Mouse (Mus musculus): Measurements from ENCODE around the gene Kxd1.

Gene Kxd1

GRCm38 (mm10) chr8:70467907-70468306 is 59.8 kb downstream of the Kxd1 start:
- no peak for DNase-seq (ENCODE audit: low spot score in 2 of 2)

- no peak for DNase-seq (ENCODE audit: low spot score in 2 of 2)
Measured at GRCm38 (mm10) chr8:70467229-70467725, 60.5 kb downstream of the Kxd1 start.

DNA sequence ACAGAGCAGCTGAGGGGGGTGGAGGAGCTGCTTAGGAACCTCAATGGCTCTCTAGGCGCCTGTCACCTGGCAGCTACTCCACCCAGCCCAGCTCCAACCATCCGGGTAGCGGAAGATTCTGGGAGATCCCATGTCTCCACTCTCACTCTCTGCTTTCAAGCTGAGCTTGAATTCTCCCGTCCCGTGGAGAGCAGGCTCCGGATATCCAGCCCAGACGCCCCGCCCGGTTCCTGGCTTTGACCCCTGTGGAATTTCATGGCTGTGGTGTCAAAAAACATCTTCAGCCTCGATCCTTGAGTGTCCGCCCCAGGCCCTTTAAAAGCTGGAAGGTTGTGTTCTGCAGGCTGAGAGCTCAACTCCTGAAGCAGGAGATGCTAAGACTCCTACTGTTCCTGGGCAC is 61.0 kb downstream of the Kxd1 start:
- DNase-seq (ENCODE audit: low spot score in 2 of 2), result no peak

GRCm38 (mm10) chr8:70466305-70466704 is 61.5 kb downstream of the Kxd1 start:
- DNase-seq (ENCODE audit: low spot score in 2 of 2), result no peak

- DNase-seq (ENCODE audit: low spot score in 2 of 2), result no peak
Measured at GRCm38 (mm10) chr8:70465701-70466100, 62.1 kb downstream of the Kxd1 start.

DNA sequence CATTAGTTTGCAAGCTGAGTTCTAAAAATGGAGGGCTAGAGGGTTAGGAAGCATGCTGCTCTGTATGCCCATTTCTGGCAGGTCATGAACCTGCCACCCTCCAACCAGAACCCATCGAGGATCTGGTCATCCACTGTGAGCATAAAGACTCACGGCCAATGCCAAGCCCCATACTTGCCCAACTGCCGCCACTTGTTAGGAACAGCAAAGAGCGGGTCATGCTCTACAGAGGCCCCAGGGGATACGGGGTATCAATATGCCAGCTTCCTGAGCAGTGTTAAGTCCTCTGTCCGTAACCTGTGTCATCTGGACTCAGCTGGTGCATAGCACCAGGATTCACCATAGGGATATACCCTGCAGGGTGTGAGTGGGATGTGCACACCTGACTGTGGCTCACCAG is 63.6 kb downstream of the Kxd1 start:
- no peak for DNase-seq (ENCODE audit: low spot score in 2 of 2)

- no peak for DNase-seq (ENCODE audit: low spot score in 2 of 2)
Measured at GRCm38 (mm10) chr8:70463306-70463705, 64.5 kb downstream of the Kxd1 start.

DNA sequence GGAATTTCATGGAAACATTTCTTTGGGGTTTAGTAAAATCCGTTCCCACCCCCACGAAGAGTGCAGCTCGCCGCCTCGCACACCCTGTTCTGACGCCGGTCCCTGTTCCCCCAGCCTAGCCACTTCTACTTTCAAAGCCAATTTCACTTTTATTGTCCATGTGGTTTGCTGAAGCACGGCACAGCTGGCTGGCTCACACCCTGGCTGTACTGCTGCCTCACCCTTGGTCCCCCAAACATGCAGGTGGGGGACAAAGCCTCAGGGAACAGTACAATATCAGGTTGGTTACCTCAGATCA is 65.3 kb downstream of the Kxd1 start:
- DNase-seq (ENCODE audit: low spot score in 2 of 2), result no peak

DNA sequence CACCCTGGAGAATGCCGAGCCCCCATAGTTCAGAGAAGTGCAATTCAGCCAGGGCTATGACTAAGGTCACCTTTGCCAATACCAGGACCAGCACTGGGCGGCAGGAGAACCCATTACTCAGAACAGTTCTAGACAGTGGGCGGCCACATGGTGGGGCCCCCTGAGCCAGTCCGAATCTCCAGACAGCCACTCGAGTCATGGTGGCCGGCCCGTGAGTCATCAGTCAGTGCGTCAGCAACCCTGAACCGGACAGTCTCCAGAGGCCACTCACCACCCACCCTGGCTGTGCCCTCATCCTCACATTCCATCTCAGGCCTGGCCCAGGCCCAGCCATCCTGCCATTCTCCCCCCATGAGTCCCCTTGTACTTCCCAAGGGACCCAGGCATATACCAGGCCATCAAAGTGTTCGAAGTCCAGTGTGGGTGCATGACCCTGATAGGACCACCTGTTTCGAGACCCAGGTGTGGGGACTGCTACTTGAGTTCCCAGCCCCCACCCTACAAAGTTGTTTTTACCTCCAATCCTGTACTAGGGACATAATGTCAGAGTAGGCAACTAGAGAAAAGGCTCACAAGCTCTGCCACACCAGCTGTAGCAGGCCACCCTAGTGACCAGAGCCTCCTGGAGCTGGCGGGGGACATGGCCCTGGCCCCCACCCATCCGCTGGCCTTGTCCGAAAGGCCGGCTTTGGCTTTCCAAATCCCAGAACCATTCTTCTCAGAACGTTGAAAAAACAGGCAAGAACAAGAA is 65.8 kb downstream of the Kxd1 start:
- DNase-seq (ENCODE audit: low spot score in 2 of 2), result no peak

DNA sequence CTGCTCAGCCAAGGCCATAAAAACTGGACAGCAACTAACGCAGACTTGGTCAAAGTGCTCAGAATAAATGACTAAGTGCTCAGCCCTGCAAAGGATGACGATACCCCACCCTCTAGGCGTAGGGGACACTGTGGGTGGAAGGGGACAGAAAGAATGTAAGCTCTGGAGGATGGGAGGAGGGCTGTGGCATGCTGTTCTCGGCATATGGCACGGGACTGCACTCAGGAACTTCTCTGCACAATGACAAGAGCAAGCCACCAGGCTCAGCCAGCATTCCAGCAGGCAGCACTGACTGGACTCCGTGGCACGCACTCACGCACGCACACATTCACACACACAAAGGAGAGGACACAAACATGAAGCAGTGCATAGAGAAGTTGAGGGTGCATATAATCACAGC is 67.2 kb downstream of the Kxd1 start:
- no peak for DNase-seq (ENCODE audit: low spot score in 2 of 2)

GRCm38 (mm10) chr8:70460199-70460598 is 67.6 kb downstream of the Kxd1 start:
- no peak for DNase-seq (ENCODE audit: low spot score in 2 of 2)

DNA sequence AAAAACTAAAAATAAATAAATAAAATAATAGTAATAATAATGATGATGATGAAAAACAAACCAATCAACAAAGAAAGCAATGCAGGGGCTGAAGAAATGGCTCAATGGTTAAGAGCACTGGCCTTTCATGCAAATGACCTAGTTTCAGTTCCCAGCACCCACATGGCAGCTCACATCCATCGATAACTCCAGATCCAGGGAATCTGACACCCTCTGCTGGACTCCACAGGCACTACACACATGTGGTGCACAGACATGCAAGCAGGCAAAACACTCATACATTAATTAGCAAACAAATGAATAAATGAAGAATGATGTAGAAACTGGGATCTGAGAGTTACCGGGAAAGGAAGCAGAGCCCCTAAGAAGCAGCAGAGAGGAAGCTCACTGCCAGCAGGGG is 68.1 kb downstream of the Kxd1 start:
- DNase-seq (ENCODE audit: low spot score in 2 of 2), result no peak

- DNase-seq (ENCODE audit: low spot score in 2 of 2), result no peak
Measured at GRCm38 (mm10) chr8:70458462-70458861, 69.3 kb downstream of the Kxd1 start.
